Mouse (Mus musculus): Measurements from ENCODE around the gene Arhgef40.

DNA sequence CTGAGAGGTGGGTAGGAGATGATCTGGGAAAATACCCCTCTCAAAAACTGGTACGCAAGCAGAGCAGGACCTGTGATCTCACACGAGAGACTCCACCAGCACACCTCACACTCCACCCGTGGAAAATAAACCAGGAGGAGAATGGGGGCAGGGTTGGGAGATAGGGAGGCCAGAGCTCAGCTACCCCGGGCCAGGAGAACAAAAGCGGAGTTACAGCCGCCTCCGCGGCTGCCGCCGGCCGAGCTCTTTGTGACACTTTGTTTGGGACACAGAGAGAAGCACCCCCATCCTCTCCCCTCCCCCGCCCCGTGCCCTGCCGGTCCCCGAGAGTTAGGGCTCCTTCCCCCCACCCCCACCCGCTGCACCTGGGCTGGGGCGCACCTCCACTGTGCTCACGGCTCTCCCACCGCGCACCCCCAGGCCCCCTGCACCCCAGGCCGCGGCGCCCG is 29.3 kb downstream of the Arhgef40 start:
- TF ChIP-seq CTCF (IDR thresholded peaks at IDR 0.05; ENCODE audit: low read depth) (no peak), EP300 (optimal IDR thresholded peaks at IDR 0.05) (no peak)

All from stomach, postnatal 0 days (tissue).